Mouse (Mus musculus) urinary bladder, postnatal 25 days (tissue): ENCODE data around the gene 1190005I06Rik.

ENCODE experiments used
- DNase-seq: peaks from one replicate; pipeline ENCODE4 v3.0.0; 2022; ENCODE audit warnings: low spot score

The 1190005I06Rik gene

DNA sequence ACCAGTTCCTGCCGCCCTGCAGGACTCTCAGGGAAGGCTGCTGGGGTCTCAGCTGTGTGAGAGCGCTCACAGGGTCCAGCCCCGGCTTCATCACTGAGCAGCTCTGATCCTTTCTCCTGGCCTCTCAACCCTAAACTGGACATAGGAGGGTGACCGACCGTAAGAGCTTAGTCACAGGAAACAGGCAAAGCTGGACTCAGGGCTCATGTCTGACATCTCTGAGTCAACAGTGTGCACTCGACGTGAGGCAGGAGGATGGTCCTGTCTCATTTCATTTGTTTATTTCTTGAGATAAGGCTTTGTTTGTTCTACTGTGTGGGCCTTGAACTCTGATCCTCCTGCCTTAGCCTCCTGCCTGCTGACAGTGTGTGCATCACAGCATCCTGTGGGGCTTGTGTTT is 27.0 kb downstream of the 1190005I06Rik start:
- DNase-seq, result no peak

- DNase-seq, result no peak
Observed at GRCm38 (mm10) chr8:120619235-120620180, 27.9 kb downstream of the 1190005I06Rik start.

GRCm38 (mm10) chr8:120618110-120618509 is 29.3 kb downstream of the 1190005I06Rik start:
- peak; percentile 58 for DNase-seq

GRCm38 (mm10) chr8:120616663-120617626 is 30.5 kb downstream of the 1190005I06Rik start:
- DNase-seq, result no peak

DNA sequence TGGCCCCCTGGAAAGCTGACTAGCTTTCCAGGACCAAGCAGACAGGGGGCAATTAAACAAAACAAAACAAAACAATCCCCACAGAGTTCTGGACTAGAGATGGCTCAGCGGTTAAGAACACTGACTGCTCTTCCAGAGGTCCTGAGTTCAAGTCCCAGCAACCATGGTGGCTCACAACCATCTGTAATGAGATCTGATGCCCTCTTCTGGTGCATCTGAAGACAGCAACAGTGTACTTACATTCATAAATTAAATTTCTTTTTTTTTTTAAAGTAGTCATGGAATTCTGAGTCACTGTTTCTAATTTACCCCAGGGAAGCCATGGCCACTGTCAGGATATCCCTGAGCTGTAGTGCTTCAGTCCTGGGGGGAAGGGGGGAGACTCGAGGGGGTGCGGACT is 32.9 kb downstream of the 1190005I06Rik start:
- DNase-seq, result no peak

GRCm38 (mm10) chr8:120610824-120611223 is 36.6 kb downstream of the 1190005I06Rik start:
- DNase-seq, result no peak

DNA sequence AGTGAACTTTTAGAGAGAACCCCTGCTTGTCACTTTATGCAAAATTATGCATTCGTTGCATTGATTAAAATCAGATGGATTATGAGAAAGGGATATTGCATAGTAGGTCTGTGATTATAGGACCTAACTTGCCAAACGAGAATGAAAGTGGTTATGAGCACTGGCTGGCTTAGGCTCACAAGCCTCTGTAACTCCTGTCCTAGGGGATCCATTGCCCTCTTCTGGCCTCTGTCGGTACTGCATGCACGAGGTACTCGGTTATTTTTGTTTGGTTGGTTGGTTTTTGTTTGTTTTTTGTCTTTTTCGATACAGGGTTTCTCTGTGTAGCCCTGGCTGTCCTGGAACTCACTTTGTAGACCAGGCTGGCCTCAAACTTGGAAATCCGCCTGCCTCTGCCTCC is 39.5 kb downstream of the 1190005I06Rik start:
- peak; percentile 74 for DNase-seq

- no peak for DNase-seq
Observed at GRCm38 (mm10) chr8:120607460-120607859, 40.0 kb downstream of the 1190005I06Rik start.

DNA sequence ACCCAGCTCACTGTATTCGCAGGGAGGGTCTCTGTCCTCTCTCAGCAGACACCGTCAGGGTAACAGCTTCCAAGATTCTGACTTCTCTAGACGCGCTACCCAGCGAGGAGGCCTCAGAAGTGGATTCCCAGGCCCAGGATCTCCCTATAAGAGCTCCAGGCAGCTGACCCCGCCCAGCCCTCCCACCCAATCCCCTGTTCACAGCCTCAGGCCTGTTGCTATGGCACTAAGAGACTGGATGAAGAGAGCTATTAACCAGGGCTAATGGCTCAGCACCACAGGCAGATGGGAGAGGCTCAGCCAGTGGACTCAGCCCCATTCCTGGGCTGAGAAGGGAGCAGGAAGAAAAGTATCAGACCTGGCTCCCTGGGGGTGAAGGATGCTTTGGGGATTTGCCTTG is 44.8 kb downstream of the 1190005I06Rik start:
- no peak for DNase-seq

GRCm38 (mm10) chr8:120599504-120599903 is 47.9 kb downstream of the 1190005I06Rik start:
- DNase-seq, result peak; percentile 82

DNA sequence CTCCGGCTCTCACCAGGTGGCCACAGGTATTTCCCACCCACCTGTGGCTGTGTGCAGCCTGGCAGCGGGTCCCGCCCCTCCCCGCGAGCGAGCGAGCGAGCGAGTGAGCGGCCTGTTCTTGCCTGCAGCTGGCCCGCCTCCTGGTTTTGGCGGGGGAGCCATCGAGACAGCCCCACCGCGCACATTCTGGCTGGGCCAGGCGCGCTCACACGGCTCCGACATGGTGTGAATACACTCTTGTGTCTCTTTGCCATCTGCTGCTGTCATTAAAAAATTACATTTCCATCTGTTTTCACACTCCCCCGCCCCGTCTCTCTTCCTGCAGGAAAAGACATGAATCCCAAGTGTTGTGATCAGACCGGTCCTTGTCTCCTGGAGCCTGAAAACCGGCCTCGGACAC is 48.9 kb downstream of the 1190005I06Rik start:
- no peak for DNase-seq

GRCm38 (mm10) chr8:120595963-120596362 is 51.5 kb downstream of the 1190005I06Rik start:
- peak; percentile 58 for DNase-seq

- no peak for DNase-seq
Observed at GRCm38 (mm10) chr8:120594571-120594970, 52.9 kb downstream of the 1190005I06Rik start.

GRCm38 (mm10) chr8:120591587-120592292 is 55.7 kb downstream of the 1190005I06Rik start:
- no peak for DNase-seq

DNA sequence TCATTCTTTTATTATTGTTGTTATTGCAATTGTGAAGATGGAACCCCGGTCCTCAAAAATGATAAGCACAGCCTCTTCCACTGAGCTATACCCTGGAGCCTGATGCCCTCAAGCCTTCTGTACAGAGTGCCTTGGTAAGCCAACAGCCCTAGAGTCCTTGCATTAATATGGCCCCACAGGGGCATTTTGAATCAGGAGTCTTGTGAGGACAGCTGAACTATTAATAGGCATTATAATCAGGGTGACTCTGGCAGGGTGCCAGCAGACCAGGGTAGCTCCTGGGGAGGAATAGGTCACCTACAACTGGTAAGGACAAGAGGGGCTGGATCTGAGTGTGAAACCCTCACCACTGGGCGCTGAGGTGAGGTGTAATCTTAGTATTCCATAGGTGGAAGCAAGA is 57.5 kb downstream of the 1190005I06Rik start:
- no peak for DNase-seq

DNA sequence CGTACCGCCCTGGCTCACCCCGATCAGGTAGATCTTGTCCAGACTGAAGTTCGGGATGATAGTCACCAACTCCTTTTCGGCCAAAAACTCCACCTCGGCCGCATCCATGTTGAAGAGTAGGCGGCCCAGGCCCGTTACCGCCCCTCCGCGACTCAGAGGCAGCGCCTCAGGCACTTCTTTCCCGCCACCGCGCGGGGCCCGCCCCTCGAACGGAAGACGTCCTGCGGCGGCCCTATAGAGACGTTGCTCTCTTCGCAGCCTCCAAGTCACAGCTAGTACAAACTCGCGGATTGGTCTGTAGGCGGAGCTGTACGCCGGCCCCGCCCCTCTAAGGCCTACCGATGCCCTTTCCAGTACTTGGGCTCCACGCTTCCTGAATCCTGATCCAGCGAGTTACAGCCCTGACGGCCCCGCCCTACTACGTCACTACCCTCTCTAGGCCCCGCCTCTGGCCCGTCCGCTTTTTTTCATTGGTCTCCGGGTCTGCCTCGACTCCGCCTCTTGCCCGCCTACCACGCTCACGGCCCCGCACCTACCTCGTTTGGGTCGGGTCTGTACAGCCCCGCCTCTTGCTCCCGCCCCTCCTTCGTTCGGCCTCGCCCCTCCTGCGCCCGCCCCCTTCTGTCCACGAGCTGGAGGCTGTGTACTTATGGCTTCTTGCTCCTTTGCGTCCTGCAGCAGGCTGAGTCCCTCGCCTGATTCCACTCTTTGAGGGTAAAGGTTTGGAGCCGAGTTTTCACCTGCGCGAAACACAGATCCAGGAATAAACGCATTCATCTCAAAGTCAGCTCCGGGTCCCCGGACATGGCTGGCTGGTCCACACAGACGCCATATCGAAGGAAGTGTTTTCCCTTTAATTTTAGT is 58.3 kb downstream of the 1190005I06Rik start, which contains the start of gene Gins2:
Gins2 (minus strand) TSS at position 397 of the 864 bp plus-strand sequence.
- peak; percentile 97 for DNase-seq

DNA sequence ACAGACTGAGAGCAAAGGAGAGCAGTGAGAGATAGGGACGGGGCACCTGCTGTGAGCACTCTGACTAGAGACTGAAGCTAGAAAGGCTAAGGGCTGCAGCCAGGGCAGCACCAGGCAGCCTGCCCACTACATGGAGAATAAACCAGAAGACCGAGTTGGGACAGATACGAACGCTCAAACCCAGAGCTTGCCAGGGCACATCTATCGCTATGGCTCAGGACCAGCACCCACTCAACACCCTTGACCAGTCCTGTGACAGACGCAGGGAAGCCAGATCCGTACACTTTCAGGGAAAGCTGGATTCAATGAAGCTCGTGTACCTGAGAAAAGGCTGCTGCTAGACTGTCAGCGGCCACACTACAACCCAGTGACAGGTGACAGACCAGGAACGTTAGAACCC is 61.9 kb downstream of the 1190005I06Rik start:
- DNase-seq, result no peak

GRCm38 (mm10) chr8:120581811-120582210 is 65.6 kb downstream of the 1190005I06Rik start:
- no peak for DNase-seq

- DNase-seq, result no peak
Observed at GRCm38 (mm10) chr8:120581329-120581728, 66.1 kb downstream of the 1190005I06Rik start.

DNA sequence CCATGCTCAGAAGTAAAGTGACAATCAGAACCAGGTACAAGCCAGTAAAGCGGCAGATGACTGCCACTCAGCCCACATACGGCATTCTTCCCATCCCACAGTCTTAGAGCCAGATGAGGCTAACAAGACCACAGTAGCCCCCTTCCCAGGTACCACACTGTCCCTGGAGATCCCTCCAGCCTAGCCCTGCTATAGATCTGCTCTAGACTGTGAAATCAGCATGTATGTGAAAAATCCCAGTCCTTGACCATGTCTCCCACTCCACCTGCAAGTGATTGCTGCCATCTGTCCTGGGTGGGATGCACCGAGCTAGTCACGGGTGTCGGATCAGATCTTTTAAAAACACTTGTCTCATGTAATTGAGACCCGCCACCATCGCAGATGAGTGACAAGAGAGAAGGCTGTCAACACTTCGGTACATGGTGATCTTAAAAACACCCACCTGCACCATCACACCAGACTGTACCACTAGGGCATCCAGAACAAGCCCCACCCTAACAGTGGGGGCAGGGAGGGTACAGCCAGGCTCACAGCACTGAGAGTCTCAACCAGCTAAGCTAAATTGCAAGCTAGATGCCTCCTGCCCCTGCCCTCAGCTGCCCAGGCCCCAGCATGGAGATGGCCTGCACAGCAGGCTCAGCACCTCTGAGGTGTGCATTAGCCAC is 67.0 kb downstream of the 1190005I06Rik start:
- no peak for DNase-seq
